Mouse (Mus musculus): ENCODE measurements around the gene Cemip. TPM values are rescaled to one million over a fixed set of nuclear protein-coding genes. Genes with fewer than 3 reads are reported as not detected.

The Cemip gene
- polyA plus RNA-seq, 1 experiment from 2014 or later: not detected

GRCm38 (mm10) chr7:84051423-84051822 lies 34.9 kb downstream of the Cemip start:
- no peak for ATAC-seq (ENCODE audit: low read depth)
- H3K4me1 ChIP-seq (ENCODE audit: control insufficient read depth, low read depth, low read length): no peaks in the 10 kb centered on the region
- H3K9ac ChIP-seq (ENCODE audit: low read depth, low read length): no peak overlapping the region
- H3K4me2 ChIP-seq (ENCODE audit: low read depth, low read length): no peak overlapping the region
- H3K27ac ChIP-seq (ENCODE audit: low read length): no peak overlapping the region
- no peak overlapping the region for H3K4me3 ChIP-seq (ENCODE audit: low read depth, low read length)
- H3K9me3 ChIP-seq (replicated peaks; ENCODE audit: control insufficient read depth, low read length): no peaks in the 10 kb centered on the region
- 40% methylated on average over 4 of the region's 4 CpGs for WGBS (ENCODE audit: insufficient replicate concordance)
- H3K36me3 ChIP-seq (ENCODE audit: control insufficient read depth, insufficient read depth): no peaks in the 10 kb centered on the region
- H3K27me3 ChIP-seq (ENCODE audit: control insufficient read depth, insufficient read depth, low read depth, low read length): no peaks in the 10 kb centered on the region

GRCm38 (mm10) chr7:84045546-84045945 lies 40.8 kb downstream of the Cemip start:
- Histone ChIP-seq H3K9me3 (replicated peaks; ENCODE audit: control insufficient read depth, low read length) (no peaks in the 10 kb centered on the region), H3K27me3 (ENCODE audit: control insufficient read depth, insufficient read depth, low read depth, low read length) (no peaks in the 10 kb centered on the region), H3K27ac (ENCODE audit: low read length) (no peak overlapping the region), H3K4me1 (ENCODE audit: control insufficient read depth, low read depth, low read length) (no peaks in the 10 kb centered on the region), H3K9ac (ENCODE audit: low read depth, low read length) (no peak overlapping the region), H3K36me3 (ENCODE audit: control insufficient read depth, insufficient read depth) (no peaks in the 10 kb centered on the region), H3K4me3 (ENCODE audit: low read depth, low read length) (no peak overlapping the region), H3K4me2 (ENCODE audit: low read depth, low read length) (no peak overlapping the region)
- ATAC-seq (ENCODE audit: low read depth): no peak
- 64% methylated on average over 4 of the region's 4 CpGs for WGBS (ENCODE audit: insufficient replicate concordance)

GRCm38 (mm10) chr7:84044581-84045290 lies 41.6 kb downstream of the Cemip start:
- no peaks in the 10 kb centered on the region for H3K9me3 ChIP-seq (replicated peaks; ENCODE audit: control insufficient read depth, low read length)
- no peaks in the 10 kb centered on the region for H3K27me3 ChIP-seq (ENCODE audit: control insufficient read depth, insufficient read depth, low read depth, low read length)
- no peak for ATAC-seq (ENCODE audit: low read depth)
- H3K4me2 ChIP-seq (ENCODE audit: low read depth, low read length): no peak overlapping the region
- H3K9ac ChIP-seq (ENCODE audit: low read depth, low read length): no peak overlapping the region
- no peak overlapping the region for H3K27ac ChIP-seq (ENCODE audit: low read length)
- WGBS (ENCODE audit: insufficient replicate concordance): 54% methylated on average over 4 of the region's 4 CpGs
- no peaks in the 10 kb centered on the region for H3K4me1 ChIP-seq (ENCODE audit: control insufficient read depth, low read depth, low read length)
- H3K4me3 ChIP-seq (ENCODE audit: low read depth, low read length): no peak overlapping the region
- no peaks in the 10 kb centered on the region for H3K36me3 ChIP-seq (ENCODE audit: control insufficient read depth, insufficient read depth)

- no peak overlapping the region for H3K4me3 ChIP-seq (ENCODE audit: low read depth, low read length)
- no peaks in the 10 kb centered on the region for H3K27me3 ChIP-seq (ENCODE audit: control insufficient read depth, insufficient read depth, low read depth, low read length)
- H3K36me3 ChIP-seq (ENCODE audit: control insufficient read depth, insufficient read depth): no peaks in the 10 kb centered on the region
- no peaks in the 10 kb centered on the region for H3K9me3 ChIP-seq (replicated peaks; ENCODE audit: control insufficient read depth, low read length)
- no peak overlapping the region for H3K27ac ChIP-seq (ENCODE audit: low read length)
- H3K9ac ChIP-seq (ENCODE audit: low read depth, low read length): no peak overlapping the region
- ATAC-seq (ENCODE audit: low read depth): no peak
- 20% methylated on average over 1 of the region's 1 CpGs for WGBS (ENCODE audit: insufficient replicate concordance)
- no peak overlapping the region for H3K4me2 ChIP-seq (ENCODE audit: low read depth, low read length)
- H3K4me1 ChIP-seq (ENCODE audit: control insufficient read depth, low read depth, low read length): no peaks in the 10 kb centered on the region
These were observed 43.6 kb downstream of the Cemip start for GRCm38 (mm10) chr7:84042726-84043125.

- no peak overlapping the region for H3K9ac ChIP-seq (ENCODE audit: low read depth, low read length)
- no peaks in the 10 kb centered on the region for H3K27me3 ChIP-seq (ENCODE audit: control insufficient read depth, insufficient read depth, low read depth, low read length)
- H3K4me1 ChIP-seq (ENCODE audit: control insufficient read depth, low read depth, low read length): no peaks in the 10 kb centered on the region
- no peaks in the 10 kb centered on the region for H3K9me3 ChIP-seq (replicated peaks; ENCODE audit: control insufficient read depth, low read length)
- no peak overlapping the region for H3K27ac ChIP-seq (ENCODE audit: low read length)
- no peak for ATAC-seq (ENCODE audit: low read depth)
- WGBS (ENCODE audit: insufficient replicate concordance): 55% methylated on average over 8 of the region's 8 CpGs
- H3K4me2 ChIP-seq (ENCODE audit: low read depth, low read length): no peak overlapping the region
- no peak overlapping the region for H3K4me3 ChIP-seq (ENCODE audit: low read depth, low read length)
- no peaks in the 10 kb centered on the region for H3K36me3 ChIP-seq (ENCODE audit: control insufficient read depth, insufficient read depth)
These were observed 46.3 kb downstream of the Cemip start for GRCm38 (mm10) chr7:84039856-84040522.

- H3K27me3 ChIP-seq (ENCODE audit: control insufficient read depth, insufficient read depth, low read depth, low read length): no peaks in the 10 kb centered on the region
- H3K9ac ChIP-seq (ENCODE audit: low read depth, low read length): no peak overlapping the region
- H3K36me3 ChIP-seq (ENCODE audit: control insufficient read depth, insufficient read depth): no peaks in the 10 kb centered on the region
- ATAC-seq (ENCODE audit: low read depth): no peak
- WGBS (ENCODE audit: insufficient replicate concordance): 84% methylated on average over 10 of the region's 10 CpGs
- no peak overlapping the region for H3K4me2 ChIP-seq (ENCODE audit: low read depth, low read length)
- H3K27ac ChIP-seq (ENCODE audit: low read length): no peak overlapping the region
- no peaks in the 10 kb centered on the region for H3K4me1 ChIP-seq (ENCODE audit: control insufficient read depth, low read depth, low read length)
- no peaks in the 10 kb centered on the region for H3K9me3 ChIP-seq (replicated peaks; ENCODE audit: control insufficient read depth, low read length)
- no peak overlapping the region for H3K4me3 ChIP-seq (ENCODE audit: low read depth, low read length)
These were observed 47.7 kb downstream of the Cemip start for GRCm38 (mm10) chr7:84038642-84039041.

- H3K9ac ChIP-seq (ENCODE audit: low read depth, low read length): no peak overlapping the region
- H3K27me3 ChIP-seq (ENCODE audit: control insufficient read depth, insufficient read depth, low read depth, low read length): no peaks in the 10 kb centered on the region
- no peaks in the 10 kb centered on the region for H3K9me3 ChIP-seq (replicated peaks; ENCODE audit: control insufficient read depth, low read length)
- no peaks in the 10 kb centered on the region for H3K36me3 ChIP-seq (ENCODE audit: control insufficient read depth, insufficient read depth)
- no peak overlapping the region for H3K4me3 ChIP-seq (ENCODE audit: low read depth, low read length)
- no peak overlapping the region for H3K27ac ChIP-seq (ENCODE audit: low read length)
- no peak overlapping the region for H3K4me2 ChIP-seq (ENCODE audit: low read depth, low read length)
- WGBS (ENCODE audit: insufficient replicate concordance): 50% methylated on average over 1 of the region's 1 CpGs
- ATAC-seq (ENCODE audit: low read depth): no peak
- H3K4me1 ChIP-seq (ENCODE audit: control insufficient read depth, low read depth, low read length): no peaks in the 10 kb centered on the region
These were observed 53.5 kb downstream of the Cemip start for GRCm38 (mm10) chr7:84032831-84033230.

GRCm38 (mm10) chr7:84029120-84029771 lies 57.1 kb downstream of the Cemip start:
- Histone ChIP-seq H3K4me2 (ENCODE audit: low read depth, low read length) (no peak overlapping the region), H3K27me3 (ENCODE audit: control insufficient read depth, insufficient read depth, low read depth, low read length) (no peaks in the 10 kb centered on the region), H3K27ac (ENCODE audit: low read length) (no peak overlapping the region), H3K4me3 (ENCODE audit: low read depth, low read length) (no peak overlapping the region), H3K36me3 (ENCODE audit: control insufficient read depth, insufficient read depth) (no peaks in the 10 kb centered on the region), H3K9me3 (replicated peaks; ENCODE audit: control insufficient read depth, low read length) (no peaks in the 10 kb centered on the region), H3K9ac (ENCODE audit: low read depth, low read length) (no peak overlapping the region), H3K4me1 (ENCODE audit: control insufficient read depth, low read depth, low read length) (no peaks in the 10 kb centered on the region)
- no peak for ATAC-seq (ENCODE audit: low read depth)
- 31% methylated on average over 3 of the region's 3 CpGs for WGBS (ENCODE audit: insufficient replicate concordance)

GRCm38 (mm10) chr7:84028368-84028767 lies 57.9 kb downstream of the Cemip start:
- no peaks in the 10 kb centered on the region for H3K27me3 ChIP-seq (ENCODE audit: control insufficient read depth, insufficient read depth, low read depth, low read length)
- 47% methylated on average over 4 of the region's 4 CpGs for WGBS (ENCODE audit: insufficient replicate concordance)

More at GRCm38 (mm10) chr7:84028368-84028767, 57.9 kb downstream of the Cemip start:
- Histone ChIP-seq H3K27ac (ENCODE audit: low read length) (no peak overlapping the region), H3K36me3 (ENCODE audit: control insufficient read depth, insufficient read depth) (no peaks in the 10 kb centered on the region), H3K9me3 (replicated peaks; ENCODE audit: control insufficient read depth, low read length) (no peaks in the 10 kb centered on the region), H3K4me3 (ENCODE audit: low read depth, low read length) (no peak overlapping the region), H3K4me1 (ENCODE audit: control insufficient read depth, low read depth, low read length) (no peaks in the 10 kb centered on the region), H3K4me2 (ENCODE audit: low read depth, low read length) (no peak overlapping the region), H3K9ac (ENCODE audit: low read depth, low read length) (no peak overlapping the region)
- ATAC-seq (ENCODE audit: low read depth): no peak
